Mouse (Mus musculus) embryonic facial prominence, embryonic 10.5 days (tissue): Measurements from ENCODE around the gene Pak4. TPM values are rescaled to one million over a fixed set of nuclear protein-coding genes. Genes with fewer than 3 reads are reported as not detected.
"Not testable (repeated sequence)": the region's sequence is repeated elsewhere in the genome, so short reads cannot be mapped to it uniquely, and the experiment has no call there.

Source experiments
- DNase-seq: peaks from one replicate; pipeline ENCODE4 v3.0.0-alpha.2; 2017; ENCODE audit warnings: low spot score
- H3K27ac ChIP-seq: fragments of 300-500 bp; sonication (generic); replicated peaks from 2 replicates; pipeline ENCODE4 v1.5.1; 2016; ENCODE audit warnings: mild to moderate bottlenecking
- H3K27me3 ChIP-seq: fragments of 300-500 bp; sonication (generic); replicated peaks from 2 replicates; pipeline ENCODE4 v1.6.1; 2016; ENCODE audit warnings: low read depth, mild to moderate bottlenecking; ENCODE audit not compliant: poor library complexity, severe bottlenecking
- H3K36me3 ChIP-seq: fragments of 300-500 bp; sonication (generic); replicated peaks from 2 replicates; pipeline ENCODE4 v1.6.1; 2016; ENCODE audit warnings: mild to moderate bottlenecking, moderate library complexity
- H3K4me1 ChIP-seq: fragments of 300-500 bp; sonication (generic); 2 replicates; pipeline ENCODE4 v1.6.1; 2016
- H3K4me3 ChIP-seq: fragments of 300-500 bp; sonication (generic); 2 replicates; pipeline ENCODE4 v1.5.1; 2016; ENCODE audit warnings: mild to moderate bottlenecking, moderate library complexity
- H3K9me3 ChIP-seq: fragments of 300-500 bp; sonication (generic); 2 replicates; pipeline ENCODE4 v1.6.1; 2016; ENCODE audit warnings: mild to moderate bottlenecking
- WGBS: fragments of 180-500 bp; shearing (Covaris S2); methylation state at CpG from one replicate; pipeline ENCODE4 v1.1.7; 2016; 5-methylcytosine and 5-hydroxymethylcytosine counted together
- microRNA-seq: library from miRNA; unstranded; fragments of <30 nt; microRNA quantifications from one replicate; pipeline ENCODE4, GENCODE M21; 2017
- polyA plus RNA-seq: library from polyadenylated mRNA; unstranded; fragments of >200 nt; fragmentation: Nextera tagmentation; extraction: Ambion mirVana; gene quantifications from 2 replicates; pipeline ENCODE4 v1.2.1, GENCODE M21; 2016

Gene Pak4
- polyA plus RNA-seq, 1 experiment from 2014 or later = 70.1 TPM

DNA sequence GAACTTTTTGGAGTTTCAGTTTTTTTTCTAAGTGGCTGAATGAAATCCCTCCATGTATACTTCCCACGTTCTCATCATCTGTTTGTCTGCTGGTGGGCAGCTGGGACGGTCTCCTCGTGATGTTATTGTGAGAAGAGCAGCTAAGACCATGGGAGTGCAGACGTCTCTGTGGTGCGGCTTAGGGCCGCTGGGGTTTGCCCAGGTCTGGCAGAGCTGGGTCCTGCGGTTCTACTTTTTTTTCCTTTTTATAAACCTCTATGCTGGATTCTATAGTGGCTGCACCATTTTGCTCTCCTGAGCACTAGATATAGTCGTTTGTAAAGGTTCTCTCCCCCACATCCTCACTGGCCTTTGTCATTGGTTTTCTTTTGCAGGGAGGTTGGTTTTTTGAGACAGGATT lies 86.5 kb downstream of the Pak4 start:
- no peaks in the 10 kb centered on the region for H3K9me3 ChIP-seq
- no peaks in the 10 kb centered on the region for H3K4me1 ChIP-seq
- no peaks in the 10 kb centered on the region for H3K36me3 ChIP-seq
- no peak for DNase-seq
- WGBS = 72% methylated on average over 8 of the region's 8 CpGs
- no peaks in the 10 kb centered on the region for H3K27me3 ChIP-seq
- H3K4me3 ChIP-seq = no peak overlapping the region
- H3K27ac ChIP-seq = no peak overlapping the region

DNA sequence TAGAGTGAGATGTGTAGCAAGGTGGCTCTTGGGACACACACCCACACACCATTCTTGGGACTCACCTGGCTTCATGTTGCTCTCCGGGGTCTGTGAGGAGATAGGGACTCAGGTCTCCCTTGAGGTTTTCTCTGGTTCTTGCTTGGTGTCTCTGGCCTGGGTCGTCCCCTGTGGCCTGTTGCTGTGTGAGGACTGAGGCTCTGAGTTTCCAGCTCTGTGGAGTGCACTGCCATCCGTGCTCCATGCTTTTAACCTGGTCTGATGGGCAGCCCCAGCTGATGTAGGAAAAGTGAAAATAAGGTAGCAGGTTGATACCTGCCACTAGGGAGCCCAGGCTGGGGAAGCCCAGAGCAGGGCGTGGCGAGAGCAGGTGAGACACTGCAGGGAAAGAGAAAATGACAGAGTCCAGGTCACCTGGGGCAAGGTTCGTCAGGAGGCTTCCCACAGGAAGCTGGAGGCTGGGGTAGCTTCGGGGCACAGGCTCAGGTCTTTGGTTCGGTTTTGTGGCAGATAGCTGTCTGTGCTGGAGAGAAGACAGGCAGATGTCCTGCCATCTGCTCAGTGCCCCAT lies 87.5 kb downstream of the Pak4 start, which contains the start of gene Ifnl2:
TSS of gene Ifnl2 (minus strand) at position 51 of the 570 bp plus-strand sequence.
- not testable (repeated sequence) for H3K9me3 ChIP-seq, H3K36me3 ChIP-seq, DNase-seq, H3K4me1 ChIP-seq, H3K27me3 ChIP-seq, H3K4me3 ChIP-seq, H3K27ac ChIP-seq
- WGBS = 65% methylated on average over 8 of the region's 8 CpGs

DNA sequence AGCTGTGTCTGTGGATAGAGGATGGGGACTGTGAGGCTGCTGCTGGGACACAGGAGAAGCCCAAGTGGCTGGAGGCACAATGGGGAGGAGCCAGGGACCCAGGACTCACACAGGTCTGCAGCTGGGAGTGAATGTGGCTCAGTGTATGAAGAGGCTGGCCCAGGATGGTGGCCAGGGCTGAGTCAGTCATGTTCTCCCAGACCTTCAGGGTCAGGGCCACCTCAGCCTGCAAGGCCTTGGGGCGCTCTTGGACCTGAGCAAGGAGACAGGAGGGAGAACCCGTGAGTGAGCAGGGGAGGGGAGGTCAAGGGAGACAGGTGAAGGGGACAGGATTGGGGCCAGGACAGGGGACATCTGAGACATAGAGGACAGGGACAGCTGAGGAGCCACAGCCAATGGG lies 88.9 kb downstream of the Pak4 start:
- not testable (repeated sequence) for H3K27ac ChIP-seq, H3K9me3 ChIP-seq, H3K27me3 ChIP-seq, H3K4me1 ChIP-seq, H3K36me3 ChIP-seq, H3K4me3 ChIP-seq, DNase-seq
- 70% methylated on average over 2 of the region's 2 CpGs for WGBS

Small RNA genes within 50 kb of the gene (microRNA-seq; reads per million reads assigned to microRNA genes)
- 2.1 reads per million for gene Mir7049

Other genes with a start within 250 kb of the Pak4 start
- 1,023 and 1,043 TPM in 2 replicates for gene Rps16, start 247.5 kb downstream of the Pak4 start, polyA plus RNA-seq
- 93.4 and 101 TPM in 2 replicates for gene Plekhg2, start 225.6 kb downstream of the Pak4 start, polyA plus RNA-seq
- 5.6 and 5.7 TPM in 2 replicates for gene Zfp36, start 217.9 kb downstream of the Pak4 start, polyA plus RNA-seq
- gene Med29, start 205.5 kb downstream of the Pak4 start, polyA plus RNA-seq = 61.9 and 62.6 TPM in 2 replicates
- gene Paf1, start 205.2 kb downstream of the Pak4 start, polyA plus RNA-seq = 88.3 and 89.0 TPM in 2 replicates
- gene Gmfg, start 160.7 kb downstream of the Pak4 start, polyA plus RNA-seq = 6.9 and 7.1 TPM in 2 replicates
- 4.9 TPM in 2 replicates for gene Lrfn1, start 146.2 kb downstream of the Pak4 start, polyA plus RNA-seq
- not detected in 2 replicates for gene Ifnl2, start 87.7 kb downstream of the Pak4 start, polyA plus RNA-seq
- gene Ifnl3, start 75.3 kb downstream of the Pak4 start, polyA plus RNA-seq = not detected in 2 replicates
- gene Sycn, start 57.3 kb downstream of the Pak4 start, polyA plus RNA-seq = not detected in 2 replicates
- gene Nccrp1, start 50.9 kb downstream of the Pak4 start, polyA plus RNA-seq = 0.10 TPM in 1 of 2 replicates, not detected in the other
- gene Samd4b, start within 50 bp of the Pak4 start, polyA plus RNA-seq = 36.0 and 38.9 TPM in 2 replicates
- not detected in 2 replicates for gene Acp7, start 33.1 kb upstream of the Pak4 start, polyA plus RNA-seq
- 7.8 TPM in 2 replicates for gene Fbxo27, start 94.7 kb upstream of the Pak4 start, polyA plus RNA-seq
- 11.9 and 14.3 TPM in 2 replicates for gene Fbxo17, start 118.6 kb upstream of the Pak4 start, polyA plus RNA-seq
- 163 and 164 TPM in 2 replicates for gene Mrps12, start 143.6 kb upstream of the Pak4 start, polyA plus RNA-seq
- gene Sars2, start 143.8 kb upstream of the Pak4 start, polyA plus RNA-seq = 40.3 and 44.6 TPM in 2 replicates
- gene Ccer2, start 158.0 kb upstream of the Pak4 start, polyA plus RNA-seq = 0.49 and 2.1 TPM in 2 replicates
- gene Sirt2, start 168.6 kb upstream of the Pak4 start, polyA plus RNA-seq = 64.4 and 64.8 TPM in 2 replicates
- 55.1 and 55.5 TPM in 2 replicates for gene Nfkbib, start 169.3 kb upstream of the Pak4 start, polyA plus RNA-seq
- gene Rinl, start 190.8 kb upstream of the Pak4 start, polyA plus RNA-seq = 2.2 and 2.8 TPM in 2 replicates
- 325 and 346 TPM in 2 replicates for gene Hnrnpl, start 210.4 kb upstream of the Pak4 start, polyA plus RNA-seq
- 75.8 and 81.7 TPM in 2 replicates for gene Ech1, start 227.0 kb upstream of the Pak4 start, polyA plus RNA-seq
- gene Lgals4, start 235.7 kb upstream of the Pak4 start, polyA plus RNA-seq = 4.4 and 4.9 TPM in 2 replicates